Mouse (Mus musculus): ENCODE measurements around the gene Ptov1. TPM values are rescaled to one million over a fixed set of nuclear protein-coding genes. Genes with fewer than 3 reads are reported as not detected.

The Ptov1 gene
- polyA plus RNA-seq, 1 experiment: 298 TPM

GRCm38 (mm10) chr7:44901230-44901722, 31.7 kb upstream of the Ptov1 start:
- H3K4me2 ChIP-seq (ENCODE audit: low read depth): no peak overlapping the region
- no peaks in the 10 kb centered on the region for H3K79me2 ChIP-seq (ENCODE audit: control insufficient read depth, insufficient read depth)
- H3K4me3 ChIP-seq: no peak overlapping the region
- H3ac ChIP-seq (ENCODE audit: control insufficient read depth, insufficient read length): no peak overlapping the region
- no peaks in the 10 kb centered on the region for H3K27me3 ChIP-seq (ENCODE audit: control insufficient read depth, insufficient read depth, insufficient read length)
- H3K36me3 ChIP-seq (ENCODE audit: control insufficient read depth, insufficient read depth): peaks cover 7% of the 10 kb centered on the region
- no peak for TF ChIP-seq SRF (IDR thresholded peaks at IDR 0.05; ENCODE audit: control insufficient read depth, insufficient read length, low read depth)
- peak in 1 of 3 experiments; percentile 39 for TF ChIP-seq MYOG (IDR thresholded peaks at IDR 0.05; ENCODE audit: control insufficient read depth in 1 of 3, insufficient read depth in 1 of 3, insufficient read length in 2 of 3, low read depth in 2 of 3)
- TF ChIP-seq USF1 (IDR thresholded peaks at IDR 0.05; ENCODE audit: low read depth): no peak
- TF ChIP-seq POLR2A (IDR thresholded peaks at IDR 0.05; ENCODE audit: insufficient read length, low read depth): peak; percentile 25
- TF ChIP-seq MYOD1 (IDR thresholded peaks at IDR 0.05; ENCODE audit: control insufficient read depth in 1 of 3, insufficient read length in 2 of 3, low read depth in 2 of 3): no peak
- TF ChIP-seq E2F4 (IDR thresholded peaks at IDR 0.05; ENCODE audit: insufficient read depth): no peak
- peak; percentile 69 for TF ChIP-seq POLR2AphosphoS2 (IDR thresholded peaks at IDR 0.05; ENCODE audit: insufficient read length, low read depth)

- Histone ChIP-seq H3K27me3 (ENCODE audit: control insufficient read depth, insufficient read depth, insufficient read length) (no peaks in the 10 kb centered on the region), H3K79me2 (ENCODE audit: control insufficient read depth, insufficient read depth) (no peaks in the 10 kb centered on the region), H3K4me3 (no peak overlapping the region), H3K36me3 (ENCODE audit: control insufficient read depth, insufficient read depth) (peaks cover 7% of the 10 kb centered on the region), H3ac (ENCODE audit: control insufficient read depth, insufficient read length) (no peak overlapping the region), H3K4me2 (ENCODE audit: low read depth) (no peak overlapping the region)
- peak; percentile 68 for TF ChIP-seq POLR2AphosphoS2 (IDR thresholded peaks at IDR 0.05; ENCODE audit: insufficient read length, low read depth)
- TF ChIP-seq POLR2A (IDR thresholded peaks at IDR 0.05; ENCODE audit: insufficient read length, low read depth): peak; percentile 8
- TF ChIP-seq MAX (IDR thresholded peaks at IDR 0.05; ENCODE audit: low read depth): no peak
- no peak for TF ChIP-seq E2F4 (IDR thresholded peaks at IDR 0.05; ENCODE audit: insufficient read depth)
These were observed 31.0 kb upstream of the Ptov1 start for GRCm38 (mm10) chr7:44900632-44901031.

GRCm38 (mm10) chr7:44898607-44899006, 29.0 kb upstream of the Ptov1 start:
- H3K4me3 ChIP-seq: no peak overlapping the region
- H3K4me2 ChIP-seq (ENCODE audit: low read depth): no peak overlapping the region
- H3ac ChIP-seq (ENCODE audit: control insufficient read depth, insufficient read length): no peak overlapping the region
- no peaks in the 10 kb centered on the region for H3K79me2 ChIP-seq (ENCODE audit: control insufficient read depth, insufficient read depth)
- TF ChIP-seq MAX (IDR thresholded peaks at IDR 0.05; ENCODE audit: low read depth): no peak
- no peak for TF ChIP-seq E2F4 (IDR thresholded peaks at IDR 0.05; ENCODE audit: insufficient read depth)
- TF ChIP-seq SRF (IDR thresholded peaks at IDR 0.05; ENCODE audit: control insufficient read depth, insufficient read length, low read depth): no peak
- peak; percentile 40 for TF ChIP-seq POLR2A (IDR thresholded peaks at IDR 0.05; ENCODE audit: insufficient read length, low read depth)
- no peak for TF ChIP-seq TCF3 (IDR thresholded peaks at IDR 0.05; ENCODE audit: insufficient read length, low read depth)
- TF ChIP-seq MYOG (IDR thresholded peaks at IDR 0.05; ENCODE audit: control insufficient read depth in 1 of 3, insufficient read depth in 1 of 3, insufficient read length in 2 of 3, low read depth in 2 of 3): no peak
- TF ChIP-seq TCF12 (IDR thresholded peaks at IDR 0.05; ENCODE audit: insufficient read depth, poor library complexity, severe bottlenecking): no peak
- TF ChIP-seq USF1 (IDR thresholded peaks at IDR 0.05; ENCODE audit: low read depth): no peak
- no peak for TF ChIP-seq REST (IDR thresholded peaks at IDR 0.05; ENCODE audit: insufficient read depth, insufficient read length)
- TF ChIP-seq MYOD1 (IDR thresholded peaks at IDR 0.05; ENCODE audit: control insufficient read depth in 1 of 3, insufficient read length in 2 of 3, low read depth in 2 of 3): no peak
- TF ChIP-seq CEBPB (IDR thresholded peaks at IDR 0.05; ENCODE audit: insufficient read depth, poor library complexity, severe bottlenecking): no peak
- peak; percentile 65 for TF ChIP-seq POLR2AphosphoS2 (IDR thresholded peaks at IDR 0.05; ENCODE audit: insufficient read length, low read depth)
- peaks cover 7% of the 10 kb centered on the region for H3K36me3 ChIP-seq (ENCODE audit: control insufficient read depth, insufficient read depth)
- H3K27me3 ChIP-seq (ENCODE audit: control insufficient read depth, insufficient read depth, insufficient read length): no peaks in the 10 kb centered on the region

GRCm38 (mm10) chr7:44896499-44896898, 26.9 kb upstream of the Ptov1 start:
- Histone ChIP-seq H3ac (ENCODE audit: control insufficient read depth, insufficient read length) (no peak overlapping the region), H3K79me2 (ENCODE audit: control insufficient read depth, insufficient read depth) (peaks cover 6% of the 10 kb centered on the region), H3K4me2 (ENCODE audit: low read depth) (peak overlapping the region; percentile 97), H3K27me3 (ENCODE audit: control insufficient read depth, insufficient read depth, insufficient read length) (no peaks in the 10 kb centered on the region), H3K4me3 (peak overlapping the region; percentile 46), H3K36me3 (ENCODE audit: control insufficient read depth, insufficient read depth) (no peaks in the 10 kb centered on the region)
- TF ChIP-seq MAX (IDR thresholded peaks at IDR 0.05; ENCODE audit: low read depth): no peak

GRCm38 (mm10) chr7:44895593-44896434, 26.2 kb upstream of the Ptov1 start, which contains the start of gene Fuz:
Gene Fuz, plus strand, starts transcription at chr7:44896079.
- Histone ChIP-seq H3K4me2 (ENCODE audit: low read depth) (peak within 1 kb of the TSS; percentile 97), H3K27me3 (ENCODE audit: control insufficient read depth, insufficient read depth, insufficient read length) (no peaks in the 10 kb centered on the region), H3K36me3 (ENCODE audit: control insufficient read depth, insufficient read depth) (no peaks in the 10 kb centered on the region), H3ac (ENCODE audit: control insufficient read depth, insufficient read length) (no peak within 1 kb of the TSS), H3K79me2 (ENCODE audit: control insufficient read depth, insufficient read depth) (peaks cover 13% of the 10 kb centered on the region), H3K4me3 (peak within 1 kb of the TSS; percentile 46)
- no peak for TF ChIP-seq POLR2AphosphoS2 (IDR thresholded peaks at IDR 0.05; ENCODE audit: insufficient read length, low read depth)
- peak; percentile 28 for TF ChIP-seq POLR2A (IDR thresholded peaks at IDR 0.05; ENCODE audit: insufficient read length, low read depth)
- TF ChIP-seq TCF12 (IDR thresholded peaks at IDR 0.05; ENCODE audit: insufficient read depth, poor library complexity, severe bottlenecking): no peak
- TF ChIP-seq MYOG (IDR thresholded peaks at IDR 0.05; ENCODE audit: control insufficient read depth in 1 of 3, insufficient read depth in 1 of 3, insufficient read length in 2 of 3, low read depth in 2 of 3): peak in 1 of 3 experiments; percentile 28
- no peak for TF ChIP-seq CEBPB (IDR thresholded peaks at IDR 0.05; ENCODE audit: insufficient read depth, poor library complexity, severe bottlenecking)
- TF ChIP-seq TCF3 (IDR thresholded peaks at IDR 0.05; ENCODE audit: insufficient read length, low read depth): no peak
- peak; percentile 25 for TF ChIP-seq SRF (IDR thresholded peaks at IDR 0.05; ENCODE audit: control insufficient read depth, insufficient read length, low read depth)

All from myocyte (in vitro differentiated cells).